Mouse (Mus musculus): Measurements from ENCODE around the gene 4921504E06Rik.
A peak's percentile ranks its signal among the peaks of the same experiment; 100 is the strongest.

GRCm38 (mm10) chr2:19414222-19414965 lies 139.3 kb downstream of the 4921504E06Rik start:
- no peak for TF ChIP-seq EP300 (IDR thresholded peaks at IDR 0.05; ENCODE audit: low read depth)
- TF ChIP-seq CTCF (IDR thresholded peaks at IDR 0.05; ENCODE audit: low read depth) = peak; percentile 66

Data from heart, postnatal 0 days (tissue).